Mouse (Mus musculus): Measurements from ENCODE around the gene Myo1b.
"Not testable (repeated sequence)": the region's sequence is repeated elsewhere in the genome, so short reads cannot be mapped to it uniquely, and the experiment has no call there.

Myo1b gene

GRCm38 (mm10) chr1:51895961-51896360 is 19.9 kb downstream of the Myo1b start:
- no peak for DNase-seq (ENCODE audit: low read depth)

GRCm38 (mm10) chr1:51894721-51895120 is 21.1 kb downstream of the Myo1b start:
- no peak for DNase-seq (ENCODE audit: low read depth)

GRCm38 (mm10) chr1:51893521-51894355 is 22.1 kb downstream of the Myo1b start:
- no peak for DNase-seq (ENCODE audit: low read depth)

GRCm38 (mm10) chr1:51892005-51892404 is 23.9 kb downstream of the Myo1b start:
- no peak for DNase-seq (ENCODE audit: low read depth)

- no peak for DNase-seq (ENCODE audit: low read depth)
These were observed 27.6 kb downstream of the Myo1b start for GRCm38 (mm10) chr1:51888046-51888813.

- no peak for DNase-seq (ENCODE audit: low read depth)
These were observed 30.4 kb downstream of the Myo1b start for GRCm38 (mm10) chr1:51885356-51885983.

GRCm38 (mm10) chr1:51883211-51883610 is 32.7 kb downstream of the Myo1b start:
- no peak for DNase-seq (ENCODE audit: low read depth)

- no peak for DNase-seq (ENCODE audit: low read depth)
These were observed 33.1 kb downstream of the Myo1b start for GRCm38 (mm10) chr1:51882752-51883151.

GRCm38 (mm10) chr1:51879927-51880814 is 35.7 kb downstream of the Myo1b start:
- no peak for DNase-seq (ENCODE audit: low read depth)

- DNase-seq (ENCODE audit: low read depth): no peak
These were observed 36.5 kb downstream of the Myo1b start for GRCm38 (mm10) chr1:51879333-51879770.

GRCm38 (mm10) chr1:51875462-51876225 is 40.2 kb downstream of the Myo1b start:
- no peak for DNase-seq (ENCODE audit: low read depth)

GRCm38 (mm10) chr1:51872493-51873261 is 43.2 kb downstream of the Myo1b start:
- DNase-seq (ENCODE audit: low read depth): no peak

GRCm38 (mm10) chr1:51871234-51871633 is 44.6 kb downstream of the Myo1b start:
- not testable (repeated sequence) for DNase-seq (ENCODE audit: low read depth)

GRCm38 (mm10) chr1:51862828-51863421 is 52.9 kb downstream of the Myo1b start:
- no peak for DNase-seq (ENCODE audit: low read depth)

GRCm38 (mm10) chr1:51860837-51861236 is 55.0 kb downstream of the Myo1b start:
- DNase-seq (ENCODE audit: low read depth): no peak

- DNase-seq (ENCODE audit: low read depth): no peak
These were observed 58.9 kb downstream of the Myo1b start for GRCm38 (mm10) chr1:51856946-51857345.

- no peak for DNase-seq (ENCODE audit: low read depth)
These were observed 59.5 kb downstream of the Myo1b start for GRCm38 (mm10) chr1:51856245-51856915.

- no peak for DNase-seq (ENCODE audit: low read depth)
These were observed 60.2 kb downstream of the Myo1b start for GRCm38 (mm10) chr1:51855541-51856244.

Data from c-Kit-positive CD71-negative TER-119-negative erythroid progenitor cells, embryonic 14.5 days (primary cell).